Comparison of ENCODE assay signal across 10 mouse cellular contexts in the genomic region with DNA sequence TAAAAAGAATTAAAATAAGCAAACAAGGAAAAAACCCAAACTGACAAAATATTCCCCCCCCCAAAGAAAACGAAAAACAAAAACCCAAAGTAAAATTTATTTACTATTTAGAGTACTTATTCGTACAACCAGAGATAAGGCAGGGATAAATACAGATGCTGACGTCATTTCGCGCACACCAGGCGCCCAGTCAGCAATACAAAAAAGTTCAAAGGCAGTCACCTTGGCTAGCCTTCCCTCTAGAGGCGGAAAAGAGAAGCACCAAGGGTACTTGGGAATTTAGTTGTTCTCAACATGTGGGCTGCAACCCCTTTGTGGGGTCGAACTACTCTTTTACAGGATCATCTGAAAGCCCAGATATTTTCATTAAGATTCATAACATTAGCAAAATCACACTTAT. TPM values are rescaled to one million over a fixed set of nuclear protein-coding genes. Genes with fewer than 3 reads are reported as not detected.
A peak's percentile ranks its signal among the peaks of the same experiment; 100 is the strongest.
DNase-seq lines count a peak whose midpoint lies in the region; ATAC-seq and TF ChIP-seq lines count a peak whose summit lies in the region.
"Had no signal": no experiment of that assay in that cellular context is flagged by ENCODE, and none has a peak within 500 bp of the region (broad histone marks: within the 10 kb centered on the region; RNA-seq: fewer than 3 reads in every experiment).

No protein-coding gene starts in this region.

- peak; percentile 86 for ATAC-seq in megakaryocyte-erythroid progenitor cell, adult 5-6 weeks (replicated peaks; ENCODE audit: low FRiP score, low TSS enrichment, poor library complexity, severe bottlenecking)

- no peak for DNase-seq in left cerebral cortex, adult 2 months (ENCODE audit: extremely low spot score in 1 of 2, low spot score in 2 of 2)
- no peak for DNase-seq in left cerebral cortex, adult 9 months (ENCODE audit: low spot score in 2 of 2)
- peak; percentile 86 for DNase-seq in ES-CJ7 (ENCODE audit: low read depth, low spot score)
- DNase-seq in embryo, embryonic 10 days (ENCODE audit: low spot score): peak; percentile 73
- DNase-seq in layer of hippocampus, adult 9-11 months: no peak
- DNase-seq in cerebellum, postnatal 25 days: no peak
- no peak for DNase-seq in right cerebral cortex, postnatal 10 days (ENCODE audit: low spot score in 2 of 2)
- DNase-seq: lung, postnatal 14 days had no signal

- H3K27ac ChIP-seq in left cerebral cortex, adult 2 months: no peak overlapping the region

- intact Hi-C loops in left cerebral cortex, adult 2 months (cut with DNase I): no loop called here

- no peak overlapping the region for H3K4me3 ChIP-seq in left cerebral cortex, adult 2 months

- peak; percentile 40 for TF ChIP-seq CTCF in left cerebral cortex, adult 2 months (IDR thresholded peaks at IDR 0.05)

RNA-seq across cellular contexts. Expression of a gene that starts 7.1 kb away (rescaled TPM):
- total RNA-seq in left cerebral cortex, adult 2 months (2021): 10 to 100 TPM; 26.4 to 27.8 TPM
- total RNA-seq in megakaryocyte-erythroid progenitor cell, adult 5-6 weeks (2014; fragmentation: Nextera tagmentation): 21.0 and 40.2 TPM in 2 replicates
- total RNA-seq in megakaryocyte-erythroid progenitor cell, adult 5-6 weeks (2017): 27.1 and 30.4 TPM in 2 replicates

RNA-seq across cellular contexts. Expression of a gene that starts 11.5 kb away (rescaled TPM):
- total RNA-seq in left cerebral cortex, adult 2 months (2021): not detected
- total RNA-seq in megakaryocyte-erythroid progenitor cell, adult 5-6 weeks (2014; fragmentation: Nextera tagmentation): not detected in 2 replicates
- 0.52 and 0.88 TPM in 2 replicates for total RNA-seq in megakaryocyte-erythroid progenitor cell, adult 5-6 weeks (2017)
- total RNA-seq: left cerebral cortex, postnatal 10 days had no signal

RNA-seq across cellular contexts. Expression of a gene that starts 31.9 kb away (rescaled TPM):
- 10 to 100 TPM; 57.0 to 57.7 TPM for total RNA-seq in left cerebral cortex, adult 2 months (2021)
- 3.8 and 5.3 TPM in 2 replicates for total RNA-seq in megakaryocyte-erythroid progenitor cell, adult 5-6 weeks (2014; fragmentation: Nextera tagmentation)
- 5.9 and 6.7 TPM in 2 replicates for total RNA-seq in megakaryocyte-erythroid progenitor cell, adult 5-6 weeks (2017)

Comparison
In these comparisons a context has a peak if more than half of its experiments do, and no peak if none do; other contexts are left out.
1. DNase-seq: peak in ES-CJ7 (single experiment) and embryo, embryonic 10 days (single experiment); none in left cerebral cortex, adult 2 months (0 of 2), left cerebral cortex, adult 9 months (0 of 2), layer of hippocampus, adult 9-11 months (single experiment), cerebellum, postnatal 25 days (0 of 2) and right cerebral cortex, postnatal 10 days (0 of 2).
2. RNA of a gene that starts 31.9 kb away (total RNA-seq): 57.0 to 57.7 TPM in left cerebral cortex, adult 2 months; 3.8 to 6.7 TPM in megakaryocyte-erythroid progenitor cell, adult 5-6 weeks; every median in the first group is over 4 times any median in the second.